Mouse (Mus musculus): ENCODE measurements at regions not wholly inside any gene's neighbourhood (a gene's known extent, or its start where the extent isn't known, plus 50 kb on each side); places are given as distances from the start of the nearest gene placed in this dataset.
"Not testable (repeated sequence)": the region's sequence is repeated elsewhere in the genome, so short reads cannot be mapped to it uniquely, and the experiment has no call there.

- DNase-seq (ENCODE audit: low read depth, low spot score) = no peak
Measured at GRCm38 (mm10) chr17:4024384-4024783, 328.3 kb upstream of the Nox3 start.

GRCm38 (mm10) chr17:4029202-4029601, 333.1 kb upstream of the Nox3 start:
- DNase-seq (ENCODE audit: low read depth, low spot score) = no peak

GRCm38 (mm10) chr17:4034816-4035360, 338.8 kb upstream of the Nox3 start:
- DNase-seq (ENCODE audit: low read depth, low spot score) = no peak

- no peak for DNase-seq (ENCODE audit: low read depth, low spot score)
Measured at GRCm38 (mm10) chr17:4040104-4040664, 344.1 kb upstream of the Nox3 start.

- not testable (repeated sequence) for DNase-seq (ENCODE audit: low read depth, low spot score)
Measured at GRCm38 (mm10) chr17:4060186-4060585, 364.1 kb upstream of the Nox3 start.

- DNase-seq (ENCODE audit: low read depth, low spot score) = no peak
Measured at GRCm38 (mm10) chr17:4073381-4073780, 377.3 kb upstream of the Nox3 start.

GRCm38 (mm10) chr17:4080564-4080963, 384.5 kb upstream of the Nox3 start:
- DNase-seq (ENCODE audit: low read depth, low spot score) = no peak

- no peak for DNase-seq (ENCODE audit: low read depth, low spot score)
Measured at GRCm38 (mm10) chr17:4094621-4095020, 398.6 kb upstream of the Nox3 start.

GRCm38 (mm10) chr17:4103321-4103720, 407.3 kb upstream of the Nox3 start:
- DNase-seq (ENCODE audit: low read depth, low spot score) = no peak

- DNase-seq (ENCODE audit: low read depth, low spot score) = peak; percentile 26
Measured at GRCm38 (mm10) chr17:4109263-4109662, 413.2 kb upstream of the Nox3 start.

- DNase-seq (ENCODE audit: low read depth, low spot score) = no peak
Measured at GRCm38 (mm10) chr17:4113021-4113420, 417.0 kb upstream of the Nox3 start.

GRCm38 (mm10) chr17:4116476-4116875, 420.4 kb upstream of the Nox3 start:
- no peak for DNase-seq (ENCODE audit: low read depth, low spot score)

- no peak for DNase-seq (ENCODE audit: low read depth, low spot score)
Measured at GRCm38 (mm10) chr17:4133678-4134077, 437.6 kb upstream of the Nox3 start.

- DNase-seq (ENCODE audit: low read depth, low spot score) = no peak
Measured at GRCm38 (mm10) chr17:4163502-4163901, 467.4 kb upstream of the Nox3 start.

GRCm38 (mm10) chr17:4173951-4174361, 477.9 kb upstream of the Nox3 start:
- no peak for DNase-seq (ENCODE audit: low read depth, low spot score)

- DNase-seq (ENCODE audit: low read depth, low spot score) = no peak
Measured at GRCm38 (mm10) chr17:4175006-4175405, 478.9 kb upstream of the Nox3 start.

GRCm38 (mm10) chr17:4176524-4176923, 480.5 kb upstream of the Nox3 start:
- no peak for DNase-seq (ENCODE audit: low read depth, low spot score)

GRCm38 (mm10) chr17:4177485-4178150, 481.6 kb upstream of the Nox3 start:
- no peak for DNase-seq (ENCODE audit: low read depth, low spot score)

- DNase-seq (ENCODE audit: low read depth, low spot score) = no peak
Measured at GRCm38 (mm10) chr17:4179271-4179670, 483.2 kb upstream of the Nox3 start.

- DNase-seq (ENCODE audit: low read depth, low spot score) = no peak
Measured at GRCm38 (mm10) chr17:4182106-4182505, 486.0 kb upstream of the Nox3 start.

GRCm38 (mm10) chr17:4186802-4187201, 490.7 kb upstream of the Nox3 start:
- no peak for DNase-seq (ENCODE audit: low read depth, low spot score)

- DNase-seq (ENCODE audit: low read depth, low spot score) = no peak
Measured at GRCm38 (mm10) chr17:4187606-4188005, 491.5 kb upstream of the Nox3 start.

- DNase-seq (ENCODE audit: low read depth, low spot score) = no peak
Measured at GRCm38 (mm10) chr17:4196793-4197448, 500.9 kb upstream of the Nox3 start.
